Comparison of ENCODE assay signal across 23 mouse cellular contexts in genomic region chr4:97841063-97841595, GRCm38 (mm10).
DNase-seq lines count a peak whose midpoint lies in the region; ATAC-seq and TF ChIP-seq lines count a peak whose summit lies in the region.
"Had no signal": no experiment of that assay in that cellular context is flagged by ENCODE, and none has a peak within 500 bp of the region (broad histone marks: within the 10 kb centered on the region; RNA-seq: fewer than 3 reads in every experiment).

No protein-coding gene starts in this region.

- no peak overlapping the region for H3K9ac ChIP-seq in heart, embryonic 14.5 days (ENCODE audit: low read length)
- H3K9ac ChIP-seq in heart, embryonic 11.5 days (ENCODE audit: low read depth, low read length): no peak overlapping the region
- no peak overlapping the region for H3K9ac ChIP-seq in intestine, postnatal 0 days (ENCODE audit: low read depth, low read length)
- no peak overlapping the region for H3K9ac ChIP-seq in intestine, embryonic 15.5 days
- H3K9ac ChIP-seq in neural tube, embryonic 11.5 days (ENCODE audit: low read length): no peak overlapping the region
- H3K9ac ChIP-seq: embryonic facial prominence, embryonic 15.5 days; hindbrain, embryonic 15.5 days; lung, embryonic 15.5 days had no signal

- no peaks in the 10 kb centered on the region for H3K36me3 ChIP-seq in heart, embryonic 14.5 days (ENCODE audit: control insufficient read depth, insufficient read depth, low read length)
- H3K36me3 ChIP-seq in heart, embryonic 11.5 days (ENCODE audit: control insufficient read depth, insufficient read depth, low read length): no peaks in the 10 kb centered on the region
- no peaks in the 10 kb centered on the region for H3K36me3 ChIP-seq in intestine, postnatal 0 days (ENCODE audit: control insufficient read depth, insufficient read depth)
- H3K36me3 ChIP-seq in intestine, embryonic 15.5 days: no peaks in the 10 kb centered on the region
- no peaks in the 10 kb centered on the region for H3K36me3 ChIP-seq in neural tube, embryonic 11.5 days (ENCODE audit: control insufficient read depth, insufficient read depth, low read length)
- H3K36me3 ChIP-seq: embryonic facial prominence, embryonic 15.5 days; hindbrain, embryonic 15.5 days; lung, embryonic 15.5 days; midbrain, embryonic 10.5 days had no signal

- no peak for ATAC-seq in heart, embryonic 14.5 days (ENCODE audit: insufficient number of reproducible peaks, insufficient read depth, low FRiP score, low read depth)
- ATAC-seq in heart, embryonic 11.5 days (replicated peaks; ENCODE audit: insufficient number of reproducible peaks, low FRiP score, low TSS enrichment): no peak
- 0 out of 2 replicates have a peak, but pooled peaks have one; percentile 47 for ATAC-seq in intestine, postnatal 0 days
- no peak for ATAC-seq in intestine, embryonic 15.5 days
- no peak for ATAC-seq in neural tube, embryonic 11.5 days (ENCODE audit: insufficient read depth, low FRiP score, low TSS enrichment)
- ATAC-seq: forebrain, embryonic 16.5 days; Patski had no signal

- peak; percentile 36 for DNase-seq in embryo, embryonic 10 days (ENCODE audit: low spot score)
- no peak for DNase-seq in embryo, embryonic 10.5 days (ENCODE audit: low spot score)
- no peak for DNase-seq in neural tube, embryonic 11.5 days (ENCODE audit: low spot score)
- DNase-seq in right cerebral cortex, postnatal 36 days (ENCODE audit: low spot score in 2 of 2): no peak
- DNase-seq: adrenal gland, adult 8-10 months; cerebellum, adult 9-10 months; gastrocnemius, postnatal 25 days; kidney, adult 18-20 months; layer of hippocampus, postnatal 36 days; lung, postnatal 4 days; right cerebral cortex, adult 18-20 months; thymus, postnatal 14 days had no signal

- peaks cover 32 to 69% of the 10 kb centered on the region in 2 experiments for H3K4me1 ChIP-seq in heart, embryonic 14.5 days (ENCODE audit: control insufficient read depth in 2 of 2, insufficient read depth in 2 of 2, low read length in 2 of 2)
- H3K4me1 ChIP-seq in heart, embryonic 11.5 days (ENCODE audit: control insufficient read depth, insufficient read depth, low read length): peaks cover 55% of the 10 kb centered on the region
- H3K4me1 ChIP-seq in intestine, postnatal 0 days (replicated peaks; ENCODE audit: control insufficient read depth, insufficient read depth, low read length): peaks cover 9% of the 10 kb centered on the region; the same call in 1 of the 2 replicates
- peaks cover 34% of the 10 kb centered on the region for H3K4me1 ChIP-seq in intestine, embryonic 15.5 days (replicated peaks)
- H3K4me1 ChIP-seq in neural tube, embryonic 11.5 days (ENCODE audit: control insufficient read depth, insufficient read depth, low read length): peaks cover 49% of the 10 kb centered on the region

- peak overlapping the region; percentile 25; the same call in 1 of the 2 replicates for H3K4me2 ChIP-seq in heart, embryonic 14.5 days (ENCODE audit: low read length)
- H3K4me2 ChIP-seq in heart, embryonic 11.5 days: no peak overlapping the region
- H3K4me2 ChIP-seq in intestine, postnatal 0 days (replicated peaks; ENCODE audit: low read depth): no peak overlapping the region
- no peak overlapping the region for H3K4me2 ChIP-seq in intestine, embryonic 15.5 days (replicated peaks)
- H3K4me2 ChIP-seq in neural tube, embryonic 11.5 days (ENCODE audit: low read depth): no peak overlapping the region
- H3K4me2 ChIP-seq: embryonic facial prominence, embryonic 15.5 days; hindbrain, embryonic 15.5 days; lung, embryonic 15.5 days had no signal

- peak overlapping the region; percentile 34 to 42 for H3K27ac ChIP-seq in heart, embryonic 14.5 days (replicated peaks in 1 of 2; ENCODE audit: control insufficient read depth in 1 of 2, insufficient read depth in 1 of 2, low read depth in 2 of 2, low read length in 2 of 2)
- no peak overlapping the region for H3K27ac ChIP-seq in heart, embryonic 11.5 days (ENCODE audit: low read depth, low read length)
- H3K27ac ChIP-seq in intestine, postnatal 0 days (ENCODE audit: low read depth, low read length): no peak overlapping the region
- H3K27ac ChIP-seq in intestine, embryonic 15.5 days: no peak overlapping the region
- H3K27ac ChIP-seq in neural tube, embryonic 11.5 days (ENCODE audit: low read depth, low read length): peak overlapping the region; percentile 39; the same call in 1 of the 2 replicates
- H3K27ac ChIP-seq: embryonic facial prominence, embryonic 15.5 days; layer of hippocampus, adult 2 months; lung, embryonic 15.5 days; midbrain, embryonic 10.5 days had no signal

- no peaks in the 10 kb centered on the region for H3K9me3 ChIP-seq in heart, embryonic 14.5 days (ENCODE audit: control insufficient read depth, low read length)
- no peaks in the 10 kb centered on the region for H3K9me3 ChIP-seq in heart, embryonic 11.5 days (replicated peaks; ENCODE audit: control insufficient read depth, low read length)
- H3K9me3 ChIP-seq in intestine, postnatal 0 days (ENCODE audit: control insufficient read depth): no peaks in the 10 kb centered on the region
- no peaks in the 10 kb centered on the region for H3K9me3 ChIP-seq in intestine, embryonic 15.5 days
- no peaks in the 10 kb centered on the region for H3K9me3 ChIP-seq in neural tube, embryonic 11.5 days (ENCODE audit: control insufficient read depth, low read length)
- H3K9me3 ChIP-seq: embryonic facial prominence, embryonic 15.5 days; hindbrain, embryonic 15.5 days; lung, embryonic 15.5 days; midbrain, embryonic 10.5 days had no signal

- WGBS in heart, embryonic 14.5 days: 29% methylated on average over 4 of the region's 4 CpGs
- WGBS in heart, embryonic 11.5 days (ENCODE audit: insufficient replicate concordance): 35% methylated on average over 4 of the region's 4 CpGs
- WGBS in intestine, postnatal 0 days: 62% methylated on average over 4 of the region's 4 CpGs
- WGBS in intestine, embryonic 15.5 days: 68% methylated on average over 4 of the region's 4 CpGs
- WGBS in neural tube, embryonic 11.5 days: 33% methylated on average over 4 of the region's 4 CpGs

- H3K4me3 ChIP-seq in heart, embryonic 14.5 days (ENCODE audit: control insufficient read depth in 1 of 2, insufficient read depth in 1 of 2, low read depth in 1 of 2, low read length in 2 of 2): no peak overlapping the region
- no peak overlapping the region for H3K4me3 ChIP-seq in heart, embryonic 11.5 days (ENCODE audit: low read depth, low read length)
- no peak overlapping the region for H3K4me3 ChIP-seq in intestine, postnatal 0 days (ENCODE audit: low read depth, low read length)
- H3K4me3 ChIP-seq in intestine, embryonic 15.5 days (replicated peaks): no peak overlapping the region
- no peak overlapping the region for H3K4me3 ChIP-seq in neural tube, embryonic 11.5 days (ENCODE audit: low read depth, low read length)
- H3K4me3 ChIP-seq: embryonic facial prominence, embryonic 15.5 days; hindbrain, embryonic 15.5 days; layer of hippocampus, adult 2 months; lung, embryonic 15.5 days; midbrain, embryonic 10.5 days had no signal

- no peak for TF ChIP-seq CTCF in intestine, postnatal 0 days (IDR thresholded peaks at IDR 0.05; ENCODE audit: low read depth)

- H3K27me3 ChIP-seq in heart, embryonic 14.5 days (ENCODE audit: control insufficient read depth, insufficient read depth, low read length): no peaks in the 10 kb centered on the region
- H3K27me3 ChIP-seq in heart, embryonic 11.5 days (ENCODE audit: control insufficient read depth, insufficient read depth, low read length): no peaks in the 10 kb centered on the region
- H3K27me3 ChIP-seq in intestine, postnatal 0 days (replicated peaks; ENCODE audit: control insufficient read depth, insufficient read depth, low read length): no peaks in the 10 kb centered on the region
- H3K27me3 ChIP-seq in intestine, embryonic 15.5 days (replicated peaks): no peaks in the 10 kb centered on the region
- H3K27me3 ChIP-seq in neural tube, embryonic 11.5 days (ENCODE audit: control insufficient read depth, insufficient read depth, low read length): no peaks in the 10 kb centered on the region
- H3K27me3 ChIP-seq: embryonic facial prominence, embryonic 15.5 days; hindbrain, embryonic 15.5 days; lung, embryonic 15.5 days; Patski had no signal

Comparison
In these comparisons a context has a peak if more than half of its experiments do, and no peak if none do; other contexts are left out.
1. H3K27ac ChIP-seq: peak in heart, embryonic 14.5 days (2 of 2) and neural tube, embryonic 11.5 days (single experiment); none in heart, embryonic 11.5 days (single experiment), intestine, postnatal 0 days (single experiment) and intestine, embryonic 15.5 days (single experiment).